Mouse (Mus musculus) CD4-positive helper T cell, adult 2 months (primary cell): ENCODE results near the gene Nup205.
A peak's percentile ranks its signal among the peaks of the same experiment; 100 is the strongest.
"Not testable (repeated sequence)": the region's sequence is repeated elsewhere in the genome, so short reads cannot be mapped to it uniquely, and the experiment has no call there.

Experiments
- DNase-seq: peaks from one replicate; pipeline ENCODE4 v3.0.0-alpha.2; 2012; ENCODE audit warnings: low read depth, missing footprints, low spot score

The Nup205 gene

GRCm38 (mm10) chr6:35176979-35177649, at the start of gene Nup205:
TSS of gene Nup205 (plus strand) at chr6:35177421.
- peak; percentile 91 for DNase-seq

- DNase-seq: peak; percentile 39
Measured at GRCm38 (mm10) chr6:35132806-35133205, 44.4 kb upstream of the Nup205 start.

- no peak for DNase-seq
Measured at GRCm38 (mm10) chr6:35133246-35133578, 44.0 kb upstream of the Nup205 start.

GRCm38 (mm10) chr6:35133579-35134488, 43.4 kb upstream of the Nup205 start, which contains the start of gene Cnot4:
TSS of gene Cnot4 (minus strand) at chr6:35133724.
- peak; percentile 99 for DNase-seq

GRCm38 (mm10) chr6:35134844-35135243, 42.4 kb upstream of the Nup205 start:
- peak; percentile 26 for DNase-seq

GRCm38 (mm10) chr6:35140351-35140750, 36.9 kb upstream of the Nup205 start:
- DNase-seq: no peak

GRCm38 (mm10) chr6:35145569-35145968, 31.7 kb upstream of the Nup205 start:
- DNase-seq: peak; percentile 21

- no peak for DNase-seq
Measured at GRCm38 (mm10) chr6:35147726-35148422, 29.3 kb upstream of the Nup205 start.

- DNase-seq: no peak
Measured at GRCm38 (mm10) chr6:35154540-35154939, 22.7 kb upstream of the Nup205 start.

- no peak for DNase-seq
Measured at GRCm38 (mm10) chr6:35169250-35169649, 8.0 kb upstream of the Nup205 start.

GRCm38 (mm10) chr6:35172028-35172427, 5.2 kb upstream of the Nup205 start:
- DNase-seq: not testable (repeated sequence)

GRCm38 (mm10) chr6:35173181-35173580, 4.0 kb upstream of the Nup205 start:
- DNase-seq: no peak

- peak; percentile 56 for DNase-seq
Measured at GRCm38 (mm10) chr6:35177650-35178272, 540 bp downstream of the Nup205 start.

- DNase-seq: not testable (repeated sequence)
Measured at GRCm38 (mm10) chr6:35179299-35179698, 2.1 kb downstream of the Nup205 start.

- DNase-seq: no peak
Measured at GRCm38 (mm10) chr6:35184781-35185180, 7.6 kb downstream of the Nup205 start.

GRCm38 (mm10) chr6:35191198-35191597, 14.0 kb downstream of the Nup205 start:
- DNase-seq: peak; percentile 67

GRCm38 (mm10) chr6:35225696-35226095, 48.5 kb downstream of the Nup205 start:
- no peak for DNase-seq

GRCm38 (mm10) chr6:35229415-35229814, 52.2 kb downstream of the Nup205 start:
- no peak for DNase-seq

GRCm38 (mm10) chr6:35236108-35236785, 59.0 kb downstream of the Nup205 start:
- no peak for DNase-seq

GRCm38 (mm10) chr6:35243252-35243651, 66.0 kb downstream of the Nup205 start:
- no peak for DNase-seq

- no peak for DNase-seq
Measured at GRCm38 (mm10) chr6:35243989-35244388, 66.8 kb downstream of the Nup205 start.
